Mouse (Mus musculus): Measurements from ENCODE around the gene Rnf186.

The Rnf186 gene

GRCm38 (mm10) chr4:139013281-139013680 is 46.4 kb downstream of the Rnf186 start:
- DNase-seq (ENCODE audit: low spot score): no peak

- DNase-seq (ENCODE audit: low spot score): no peak
Measured at GRCm38 (mm10) chr4:139014793-139015192, 47.9 kb downstream of the Rnf186 start.

Data from embryo, embryonic 10 days (tissue).